Mouse (Mus musculus) MEL (cell line): Measurements from ENCODE around the gene Pccb. TPM values are rescaled to one million over a fixed set of nuclear protein-coding genes. Genes with fewer than 3 reads are reported as not detected.

Experiments used
- DNase-seq: peaks from one replicate; pipeline ENCODE4 v3.0.0; 2011; ENCODE audit warnings: low read depth, low spot score
- H3K27ac ChIP-seq: 2 replicates; pipeline ENCODE4 v1.5.1; 2012; ENCODE audit warnings: low read depth, mild to moderate bottlenecking, control low read depth, low read length, moderate library complexity; ENCODE audit not compliant: control insufficient read depth
- H3K27me3 ChIP-seq, 2 experiments: fragments of 150-350 bp in 1 of 2; sonication (generic) in 1 of 2; 2 replicates each; pipeline ENCODE4 v1.6.1; 2012; ENCODE audit warnings: low read length in 2 of 2, mild to moderate bottlenecking in 2 of 2, improper control_type of control experiment in 1 of 2, moderate library complexity in 1 of 2; ENCODE audit not compliant: insufficient read depth in 2 of 2, control insufficient read depth in 1 of 2
- H3K36me3 ChIP-seq, 2 experiments: 2 replicates each; pipeline ENCODE4 v1.6.1; 2012 to 2014; ENCODE audit warnings: low read length in 2 of 2, improper control_type of control experiment in 1 of 2, inconsistent platforms in 1 of 2, mild to moderate bottlenecking in 1 of 2; ENCODE audit not compliant: insufficient read depth in 2 of 2, control insufficient read depth in 1 of 2
- H3K4me1 ChIP-seq, 2 experiments: fragments of 150-350 bp in 1 of 2; sonication (generic) in 1 of 2; 2 replicates each; pipeline ENCODE4 v1.6.1; 2012; ENCODE audit warnings: low read length in 2 of 2, improper control_type of control experiment in 1 of 2, mild to moderate bottlenecking in 1 of 2; ENCODE audit not compliant: insufficient read depth in 2 of 2, control insufficient read depth in 1 of 2
- H3K4me3 ChIP-seq, 2 experiments: fragments of 150-350 bp in 1 of 2; sonication (generic) in 1 of 2; 2 replicates each; pipeline ENCODE4 v1.5.1; 2012; ENCODE audit warnings: low read depth in 2 of 2, low read length in 2 of 2, mild to moderate bottlenecking in 2 of 2, moderate library complexity in 2 of 2, control low read depth in 1 of 2, improper control_type of control experiment in 1 of 2; ENCODE audit not compliant: control insufficient read depth in 1 of 2, insufficient read depth in 1 of 2
- H3K79me2 ChIP-seq: 2 replicates; pipeline ENCODE4 v1.6.1; 2012; ENCODE audit warnings: mild to moderate bottlenecking, low read length, moderate library complexity; ENCODE audit not compliant: control insufficient read depth, poor library complexity, insufficient read depth
- H3K9ac ChIP-seq: 2 replicates; pipeline ENCODE4 v1.6.1; 2012; ENCODE audit warnings: low read depth, mild to moderate bottlenecking, control low read depth, low read length, moderate library complexity; ENCODE audit not compliant: control insufficient read depth, poor library complexity, severe bottlenecking
- H3K9me3 ChIP-seq: fragments of 150-350 bp; sonication (generic); replicated peaks from 2 replicates; pipeline ENCODE4 v1.6.1; 2012; ENCODE audit warnings: mild to moderate bottlenecking, low read length, improper control_type of control experiment, moderate library complexity; ENCODE audit not compliant: insufficient read depth
- CHD1 ChIP-seq: IDR thresholded peaks from 2 replicates; pipeline ENCODE4 v1.6.1; 2012; ENCODE audit warnings: low read depth, mild to moderate bottlenecking, inconsistent platforms, low read length, improper control_type of control experiment
- ELF1 ChIP-seq: IDR thresholded peaks from 2 replicates; pipeline ENCODE4 v1.6.1; 2014; ENCODE audit warnings: low read depth, mild to moderate bottlenecking, inconsistent platforms, low read length, improper control_type of control experiment, moderate library complexity
- GABPA ChIP-seq: IDR thresholded peaks from 2 replicates; pipeline ENCODE4 v1.6.1; 2012; ENCODE audit warnings: low read depth, mild to moderate bottlenecking, inconsistent platforms, low read length, improper control_type of control experiment, moderate library complexity
- JUND ChIP-seq: IDR thresholded peaks from 2 replicates; pipeline ENCODE4 v1.6.1; 2011; ENCODE audit warnings: low read depth, mild to moderate bottlenecking, improper control_type of control experiment, low read length
- KAT2A ChIP-seq: conservative IDR thresholded peaks from 2 replicates; pipeline ENCODE4 v1.6.1; 2012; ENCODE audit warnings: low read depth, low read length, improper control_type of control experiment, inconsistent platforms
- MEF2A ChIP-seq: IDR thresholded peaks from 2 replicates; pipeline ENCODE4 v1.6.1; 2014; ENCODE audit warnings: low read depth, mild to moderate bottlenecking, inconsistent platforms, low read length, improper control_type of control experiment; ENCODE audit not compliant: poor library complexity, insufficient replicate concordance, severe bottlenecking; ENCODE audit errors: extremely low read depth
- MXI1 ChIP-seq: IDR thresholded peaks from 2 replicates; pipeline ENCODE4 v1.6.1; 2011; ENCODE audit warnings: mild to moderate bottlenecking, low read depth, low read length, improper control_type of control experiment
- MYB ChIP-seq: IDR thresholded peaks from 2 replicates; pipeline ENCODE4 v1.6.1; 2011; ENCODE audit warnings: mild to moderate bottlenecking, low read depth, low read length, improper control_type of control experiment
- MYC ChIP-seq: IDR thresholded peaks from 2 replicates; pipeline ENCODE4 v1.6.1; 2011; ENCODE audit warnings: low read depth, mild to moderate bottlenecking, low read length, improper control_type of control experiment, moderate library complexity
- NELFE ChIP-seq: IDR thresholded peaks from 2 replicates; pipeline ENCODE4 v1.6.1; 2011; ENCODE audit warnings: low read depth, low read length, improper control_type of control experiment
- POLR2A ChIP-seq, 2 experiments: IDR thresholded peaks; 2 replicates each; pipeline ENCODE4 v1.6.1; 2011 to 2012; ENCODE audit warnings: low read length in 2 of 2, mild to moderate bottlenecking in 2 of 2, control low read depth in 1 of 2, improper control_type of control experiment in 1 of 2, low read depth in 1 of 2, moderate library complexity in 1 of 2; ENCODE audit not compliant: control insufficient read depth in 1 of 2, insufficient read depth in 1 of 2, poor library complexity in 1 of 2
- POLR2AphosphoS2 ChIP-seq: IDR thresholded peaks from 2 replicates; pipeline ENCODE4 v1.6.1; 2011; ENCODE audit warnings: low read length, improper control_type of control experiment
- RAD21 ChIP-seq: IDR thresholded peaks from 2 replicates; pipeline ENCODE4 v1.6.1; 2011; ENCODE audit warnings: mild to moderate bottlenecking, low read depth, low read length, improper control_type of control experiment
- RCOR1 ChIP-seq: IDR thresholded peaks from 2 replicates; pipeline ENCODE4 v1.6.1; 2012; ENCODE audit warnings: low read depth, mild to moderate bottlenecking, inconsistent platforms, low read length, improper control_type of control experiment
- SIN3A ChIP-seq: IDR thresholded peaks from 2 replicates; pipeline ENCODE4 v1.6.1; 2012; ENCODE audit warnings: low read length, improper control_type of control experiment, inconsistent platforms
- SMC3 ChIP-seq: IDR thresholded peaks from 2 replicates; pipeline ENCODE4 v1.6.1; 2011; ENCODE audit warnings: low read depth, low read length, improper control_type of control experiment
- TAL1 ChIP-seq: IDR thresholded peaks from 2 replicates; pipeline ENCODE4 v1.6.1; 2012; ENCODE audit warnings: mild to moderate bottlenecking, inconsistent platforms, low read length, moderate library complexity, mixed read lengths
- TBP ChIP-seq: IDR thresholded peaks from 2 replicates; pipeline ENCODE4 v1.8.0; 2011; ENCODE audit warnings: low read depth, low read length, improper control_type of control experiment
- TCF12 ChIP-seq: IDR thresholded peaks from 2 replicates; pipeline ENCODE4 v1.6.1; 2014; ENCODE audit warnings: low read depth, mild to moderate bottlenecking, inconsistent platforms, low read length, improper control_type of control experiment, moderate library complexity
- UBTF ChIP-seq: IDR thresholded peaks from 2 replicates; pipeline ENCODE4 v1.6.1; 2012; ENCODE audit warnings: low read depth, mild to moderate bottlenecking, inconsistent platforms, low read length, improper control_type of control experiment, moderate library complexity, borderline replicate concordance; ENCODE audit not compliant: insufficient read depth
- USF1 ChIP-seq: IDR thresholded peaks from 2 replicates; pipeline ENCODE4 v1.6.1; 2014; ENCODE audit warnings: low read depth, mild to moderate bottlenecking, inconsistent platforms, low read length, improper control_type of control experiment, moderate library complexity
- ZC3H11A ChIP-seq: IDR thresholded peaks from 2 replicates; pipeline ENCODE4 v1.6.1; 2012; ENCODE audit warnings: low read depth, mild to moderate bottlenecking, inconsistent platforms, low read length, improper control_type of control experiment
- ZKSCAN1 ChIP-seq: IDR thresholded peaks from 2 replicates; pipeline ENCODE4 v1.6.1; 2012; ENCODE audit warnings: low read depth, mild to moderate bottlenecking, inconsistent platforms, low read length, improper control_type of control experiment, moderate library complexity
- ZMIZ1 ChIP-seq: IDR thresholded peaks from 2 replicates; pipeline ENCODE4 v1.6.1; 2012; ENCODE audit warnings: low read depth, mild to moderate bottlenecking, inconsistent platforms, low read length, improper control_type of control experiment, moderate library complexity
- polyA plus RNA-seq, 2 experiments: library from polyadenylated mRNA; stranded (reverse) in 1 of 2; unstranded in 1 of 2; fragments of >175 nt in 1 of 2; fragments of >200 nt in 1 of 2; gene quantifications; 2 replicates each; pipeline versions ENCODE4 v1.2.1 to v1.2.4; 2012; ENCODE audit warnings: low replicate concordance in 2 of 2, low read depth in 1 of 2; ENCODE audit not compliant: insufficient read length in 2 of 2, insufficient read depth in 1 of 2, missing spikeins in 1 of 2
- total RNA-seq: library from RNA; depleted of rRNA; stranded (reverse); fragments of 300-350 nt; gene quantifications from 2 replicates; pipeline ENCODE4 v1.2.3, GENCODE M21; 2012

The Pccb gene
- total and polyA plus RNA-seq, 3 experiments, result 13.2 to 21.1 TPM; not detected in 1

DNA sequence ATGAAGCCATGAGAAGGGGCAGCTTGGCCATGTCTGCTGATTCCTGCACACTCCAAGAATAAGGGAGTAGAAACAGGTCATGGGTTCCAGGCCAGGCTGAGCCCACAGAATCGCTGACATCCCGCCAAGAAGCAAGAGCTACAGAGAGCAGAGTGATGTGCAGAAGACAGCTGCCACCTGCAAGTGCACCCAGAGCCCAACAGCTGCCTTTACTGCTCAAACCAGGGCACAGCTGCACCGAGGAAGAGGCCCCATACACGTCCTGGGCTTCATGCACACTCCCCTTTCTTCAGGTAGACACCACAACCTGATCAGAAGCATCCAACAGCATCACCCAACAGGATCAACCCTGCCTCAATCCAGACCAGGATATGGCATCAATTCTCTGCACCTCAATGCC, 40.8 kb downstream of the Pccb start:
- no peaks in the 10 kb centered on the region for H3K9me3 ChIP-seq
- TF ChIP-seq USF1, result no peak
- no peak for TF ChIP-seq MXI1
- TF ChIP-seq MYC, result no peak
- TF ChIP-seq TAL1, result no peak
- no peak for TF ChIP-seq ZC3H11A
- TF ChIP-seq NELFE, result no peak
- TF ChIP-seq MEF2A, result no peak
- no peak for TF ChIP-seq ZMIZ1
- TF ChIP-seq JUND, result no peak
- no peak for TF ChIP-seq POLR2AphosphoS2
- TF ChIP-seq MYB, result no peak
- no peak for TF ChIP-seq ELF1
- no peak for TF ChIP-seq SMC3
- TF ChIP-seq ZKSCAN1, result no peak
- TF ChIP-seq POLR2A (IDR thresholded peaks at IDR 0.05; ENCODE audit: control insufficient read depth in 1 of 2, insufficient read depth in 1 of 2, low read depth in 1 of 2, low read length in 2 of 2, poor library complexity in 1 of 2), result no peak
- H3K4me1 ChIP-seq, result no peaks in the 10 kb centered on the region; a peak in 1 of 4 replicates
- no peak for DNase-seq
- no peak overlapping the region for H3K27ac ChIP-seq
- no peaks in the 10 kb centered on the region; a peak in 1 of 4 replicates for H3K36me3 ChIP-seq
- no peaks in the 10 kb centered on the region for H3K79me2 ChIP-seq
- H3K9ac ChIP-seq, result no peak overlapping the region
- no peaks in the 10 kb centered on the region for H3K27me3 ChIP-seq
- no peak overlapping the region for H3K4me3 ChIP-seq

DNA sequence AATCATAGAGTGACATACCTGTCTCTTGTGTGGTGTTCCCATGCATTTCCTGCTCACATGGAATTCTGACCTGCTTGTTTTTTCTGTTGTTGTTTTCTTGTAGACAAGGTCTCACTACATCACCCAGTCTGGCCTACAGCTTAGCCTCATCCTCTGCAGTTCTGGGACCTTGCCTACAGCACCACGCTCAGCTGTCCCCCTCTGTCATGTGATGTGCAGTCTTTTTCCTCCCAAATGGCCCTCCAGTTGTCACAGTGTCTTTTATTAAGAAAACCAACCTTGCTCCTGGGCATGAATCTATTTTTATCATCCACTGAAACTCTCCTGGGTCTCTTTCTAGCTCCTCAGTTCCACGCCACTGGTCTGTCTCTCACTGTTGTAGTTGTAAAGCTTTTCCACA, 42.5 kb downstream of the Pccb start:
- Histone ChIP-seq H3K9ac (no peak overlapping the region), H3K9me3 (no peaks in the 10 kb centered on the region), H3K27me3 (no peaks in the 10 kb centered on the region), H3K79me2 (no peaks in the 10 kb centered on the region), H3K4me3 (no peak overlapping the region), H3K4me1 (no peaks in the 10 kb centered on the region; a peak in 1 of 4 replicates), H3K36me3 (no peaks in the 10 kb centered on the region; a peak in 1 of 4 replicates), H3K27ac (no peak overlapping the region)
- TF ChIP-seq TCF12 (no peak), GABPA (no peak), ZMIZ1 (no peak), NELFE (no peak), SMC3 (no peak), SIN3A (no peak), RAD21 (no peak), KAT2A (no peak), RCOR1 (no peak), CHD1 (no peak), UBTF (no peak), TBP (no peak), MYB (no peak)
- no peak for DNase-seq
